Mouse (Mus musculus) testis, postnatal 10 days (tissue): ENCODE measurements around the gene Med13l.
A peak's percentile ranks its signal among the peaks of the same experiment; 100 is the strongest.

ENCODE experiments used
- DNase-seq: peaks from one replicate; pipeline ENCODE4 v3.0.0; 2021; ENCODE audit warnings: low spot score

The Med13l gene

DNA sequence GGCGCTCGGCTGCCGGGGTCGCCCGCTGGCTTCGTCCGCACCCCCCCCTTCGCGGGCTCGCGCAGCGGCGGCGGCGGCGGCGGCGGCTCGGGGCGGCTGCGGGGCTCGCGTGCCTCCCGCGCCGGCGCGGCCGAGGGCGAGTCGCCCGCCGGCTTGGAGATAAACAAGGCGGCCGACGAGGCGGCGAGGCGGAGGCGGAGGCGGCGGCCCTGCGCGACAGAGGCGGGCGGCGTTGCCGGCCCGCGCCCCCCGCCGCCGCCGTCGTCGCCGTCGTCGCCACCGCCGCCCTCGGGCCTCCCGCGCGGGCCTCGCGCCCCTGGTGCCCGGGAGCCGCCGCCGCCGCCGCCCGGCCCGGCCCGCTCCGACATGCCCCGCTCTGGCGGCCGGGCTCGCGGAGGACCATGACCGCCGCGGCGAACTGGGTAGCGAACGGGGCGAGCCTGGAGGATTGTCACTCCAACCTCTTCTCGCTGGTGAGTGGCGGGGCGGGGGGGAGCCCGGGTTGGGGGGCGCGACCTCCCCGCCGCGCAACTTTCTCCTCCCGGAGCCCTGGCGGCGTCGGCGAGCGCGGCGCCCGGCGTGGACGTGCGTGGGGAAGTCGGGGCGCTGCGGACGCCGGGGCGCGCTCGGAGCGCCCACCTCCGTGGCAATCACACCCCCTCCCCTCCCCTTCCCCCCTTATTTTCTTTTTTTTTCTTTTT is at the start of gene Med13l:
Gene Med13l (plus strand): TSS at position 295 of the 701 bp plus-strand sequence.
- DNase-seq, result peak; percentile 83

DNA sequence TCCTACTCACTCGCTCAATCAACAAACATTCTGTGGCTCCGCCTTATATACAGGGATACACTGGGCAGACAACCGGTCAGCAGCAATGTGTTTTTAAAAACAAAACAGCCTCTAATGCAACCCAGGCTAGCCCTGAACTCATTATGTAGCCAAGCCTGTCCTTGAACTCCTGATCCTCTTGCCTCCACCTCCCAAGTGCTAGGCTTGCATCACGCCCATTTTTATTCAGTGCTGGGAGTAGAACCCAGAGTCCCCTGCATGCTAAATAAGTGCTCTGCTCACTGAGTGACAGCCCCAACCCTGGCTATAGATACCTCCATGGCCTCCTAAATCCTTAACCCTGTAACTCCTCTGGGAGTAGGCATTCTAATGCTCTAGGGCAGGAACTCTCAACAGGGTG is 49.5 kb upstream of the Med13l start:
- no peak for DNase-seq

DNA sequence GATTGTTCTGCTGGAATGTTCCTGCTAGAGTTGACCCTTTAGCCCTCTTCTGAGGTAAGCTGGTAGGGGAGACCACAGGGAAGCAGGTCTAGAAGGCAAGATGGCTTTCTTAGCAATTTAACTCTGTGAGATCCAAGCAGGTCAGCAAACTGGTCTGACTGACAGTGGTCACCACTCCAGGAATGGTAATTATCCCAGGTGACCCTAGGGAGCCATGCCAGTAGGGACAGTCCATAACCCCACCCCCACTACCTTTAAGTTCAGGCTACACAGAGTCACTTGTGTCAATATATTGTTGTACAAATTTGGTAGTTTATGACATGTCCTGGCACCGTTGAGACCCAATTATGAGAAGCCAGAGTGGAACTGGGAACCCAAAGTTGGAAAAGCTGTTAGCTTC is 47.5 kb upstream of the Med13l start:
- DNase-seq, result no peak

DNA sequence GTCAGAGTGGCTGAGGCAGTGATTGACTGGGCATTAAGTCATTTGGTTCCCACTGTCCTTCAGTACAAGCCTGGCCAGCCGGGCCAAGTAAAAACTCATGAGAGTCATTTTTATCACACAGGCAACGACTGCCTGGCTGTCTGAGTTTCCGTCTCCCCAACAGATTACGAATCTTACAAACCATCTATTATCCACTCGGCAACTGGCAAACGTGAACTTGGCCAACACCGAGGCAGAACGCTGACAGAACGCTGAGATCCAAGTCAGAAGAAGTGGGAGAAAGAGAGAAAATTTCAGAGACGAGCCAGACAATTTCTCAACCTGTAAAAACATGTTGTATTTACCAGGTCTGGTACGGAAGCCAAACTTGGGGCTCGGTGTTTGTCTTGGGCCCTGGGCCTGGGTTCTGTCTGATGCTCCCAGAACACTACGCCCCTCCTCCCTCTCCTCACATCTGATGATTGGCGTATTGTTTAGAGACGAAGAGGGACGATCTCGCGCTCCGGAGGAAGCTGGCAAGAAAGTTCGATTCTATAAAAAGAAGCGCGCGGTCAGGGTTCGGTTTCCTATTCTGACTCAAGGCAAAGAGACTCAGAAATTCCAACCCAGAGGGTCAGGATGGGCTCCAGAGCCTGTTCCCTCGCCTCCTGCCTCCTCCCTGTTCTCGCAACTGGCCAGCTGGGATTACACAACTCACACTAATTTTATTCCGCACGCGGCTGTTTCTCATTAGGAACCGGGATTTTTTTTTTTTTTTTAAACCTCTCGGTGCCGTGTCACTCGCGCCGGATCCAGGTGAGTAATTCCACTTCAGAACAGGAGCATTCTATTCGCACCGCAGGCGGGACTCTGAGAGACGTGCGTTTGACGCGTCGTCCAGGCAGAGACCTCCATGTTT is 46.6 kb upstream of the Med13l start:
- DNase-seq, result peak; percentile 55

DNA sequence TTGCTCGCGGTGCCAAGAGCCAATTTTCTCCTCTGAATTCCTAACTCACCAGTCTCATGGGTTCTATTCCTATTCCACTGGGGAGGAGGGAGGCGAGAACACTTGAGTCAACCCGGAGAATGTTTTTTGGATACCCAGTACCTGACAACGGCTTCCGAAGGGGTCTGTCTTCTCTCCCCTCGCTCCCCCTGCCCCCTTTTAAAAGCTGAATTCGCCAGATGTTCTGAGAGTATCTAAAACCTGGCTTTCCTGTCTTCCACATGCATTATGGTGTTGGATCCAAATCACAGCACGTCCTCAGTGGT is 46.0 kb upstream of the Med13l start:
- DNase-seq, result no peak

DNA sequence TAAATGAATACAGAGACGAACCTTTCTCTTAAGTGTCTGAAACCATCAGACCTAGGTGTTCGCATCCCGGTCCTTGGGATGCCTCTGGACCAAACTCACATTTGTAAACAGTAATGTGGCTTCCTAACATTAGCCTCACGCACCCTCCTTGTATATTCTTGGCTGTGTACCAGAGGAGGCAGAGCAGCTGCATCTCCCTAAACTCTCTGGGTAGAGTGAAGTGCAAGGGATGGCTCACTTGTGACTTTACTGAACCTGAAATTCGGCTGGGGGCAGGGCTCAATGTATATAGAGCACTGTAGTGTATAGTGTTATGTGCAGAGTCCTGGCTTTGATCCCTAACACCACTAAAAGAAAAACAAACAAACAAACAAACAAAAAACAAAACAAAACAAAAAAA is 45.6 kb upstream of the Med13l start:
- DNase-seq, result no peak

DNA sequence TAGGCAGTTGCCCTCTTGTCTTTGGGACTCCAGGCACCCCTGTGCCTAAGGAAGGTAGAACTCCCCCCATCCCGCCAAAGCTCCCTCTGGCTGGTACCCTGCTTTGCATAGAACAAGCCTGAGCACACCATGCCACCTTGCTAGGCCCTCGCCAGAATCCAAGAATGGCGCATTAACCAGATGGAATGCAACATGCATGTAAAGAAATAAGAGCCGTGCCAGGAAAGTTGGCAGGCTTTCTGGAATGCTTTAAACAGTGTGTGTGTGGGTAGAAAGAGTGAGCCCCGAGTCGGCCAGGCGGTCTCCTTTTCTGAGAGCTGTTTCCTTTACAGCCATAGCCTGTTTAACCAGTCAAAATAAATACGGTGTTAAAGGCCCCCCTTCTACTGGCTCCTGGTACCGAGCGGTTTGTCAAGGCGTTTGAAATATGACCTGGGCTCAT is 45.2 kb upstream of the Med13l start:
- DNase-seq, result no peak

DNA sequence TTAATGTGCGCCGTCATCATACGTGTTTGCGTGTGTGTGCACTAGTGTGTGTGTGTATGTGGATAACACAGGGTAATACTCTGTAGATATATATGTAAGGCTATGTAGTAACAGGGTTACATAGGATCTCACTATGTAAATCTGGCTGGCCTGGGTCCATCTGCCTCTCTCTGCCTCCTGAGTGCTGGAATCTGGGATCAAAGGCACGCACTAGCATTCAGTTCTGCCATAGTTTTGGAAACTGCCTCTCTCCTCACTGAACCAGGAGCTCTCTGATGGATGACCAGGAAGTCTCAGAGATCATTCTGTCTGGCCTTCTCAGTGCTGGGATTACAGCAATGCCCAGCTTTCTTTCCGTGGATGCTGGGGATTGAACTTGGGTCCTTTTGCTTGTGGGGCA is 44.4 kb upstream of the Med13l start:
- DNase-seq, result no peak

DNA sequence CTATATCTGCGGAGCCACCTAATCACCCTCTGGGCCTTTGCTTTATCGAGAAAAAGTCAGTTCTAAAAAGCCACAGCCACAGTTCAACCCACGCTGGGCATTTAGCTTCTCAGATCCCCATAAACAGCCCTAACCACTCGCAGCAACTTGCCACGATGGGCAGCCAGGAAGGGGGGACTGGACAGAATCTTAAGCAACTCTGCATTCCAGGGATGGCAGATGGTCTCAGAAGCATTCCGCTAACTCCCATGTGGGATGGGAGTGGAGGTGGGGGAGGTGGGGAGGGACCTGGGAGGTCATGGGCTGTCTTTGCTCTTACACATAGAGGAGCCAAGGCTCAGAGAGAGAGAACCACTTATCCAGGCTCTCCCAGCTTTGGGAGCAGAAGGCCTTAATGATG is 44.0 kb upstream of the Med13l start:
- no peak for DNase-seq

DNA sequence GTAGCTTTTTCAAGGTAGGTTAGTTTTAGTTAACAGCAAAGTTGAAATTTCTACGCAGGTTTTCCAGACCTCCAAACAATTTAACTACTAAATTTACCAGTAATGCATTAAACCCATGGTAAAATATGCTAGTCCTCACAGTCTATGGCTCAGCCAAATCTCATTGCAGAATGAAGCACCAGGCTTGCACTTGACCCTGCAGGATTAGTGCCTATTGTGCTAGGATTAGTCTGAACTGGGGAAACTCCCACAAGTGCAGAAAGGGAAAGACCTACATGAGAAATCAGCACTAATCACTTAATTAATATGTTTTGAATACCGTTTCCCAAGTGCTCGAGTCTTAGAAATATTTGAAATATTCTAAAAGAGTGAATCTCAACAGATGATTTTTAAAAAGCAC is 40.0 kb upstream of the Med13l start:
- no peak for DNase-seq

DNA sequence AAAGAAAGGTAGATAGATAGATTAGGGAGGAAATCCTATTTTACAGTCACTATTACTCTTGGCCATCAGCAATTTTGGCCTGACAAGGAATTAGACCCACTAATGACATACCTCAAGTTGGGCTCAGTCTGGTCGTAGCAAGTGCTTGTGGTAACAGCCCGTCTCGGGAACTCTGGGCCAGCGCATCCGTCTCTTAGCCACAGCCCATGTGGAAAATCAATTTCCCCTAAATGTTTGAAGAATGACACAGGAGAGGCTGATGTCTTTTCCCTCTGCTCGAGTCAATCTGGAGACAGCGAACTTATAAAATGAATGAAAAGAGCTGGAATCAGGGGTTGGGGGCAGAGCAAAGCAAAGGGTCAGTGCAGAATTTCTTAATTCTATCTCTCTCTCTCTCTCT is 36.1 kb upstream of the Med13l start:
- no peak for DNase-seq

DNA sequence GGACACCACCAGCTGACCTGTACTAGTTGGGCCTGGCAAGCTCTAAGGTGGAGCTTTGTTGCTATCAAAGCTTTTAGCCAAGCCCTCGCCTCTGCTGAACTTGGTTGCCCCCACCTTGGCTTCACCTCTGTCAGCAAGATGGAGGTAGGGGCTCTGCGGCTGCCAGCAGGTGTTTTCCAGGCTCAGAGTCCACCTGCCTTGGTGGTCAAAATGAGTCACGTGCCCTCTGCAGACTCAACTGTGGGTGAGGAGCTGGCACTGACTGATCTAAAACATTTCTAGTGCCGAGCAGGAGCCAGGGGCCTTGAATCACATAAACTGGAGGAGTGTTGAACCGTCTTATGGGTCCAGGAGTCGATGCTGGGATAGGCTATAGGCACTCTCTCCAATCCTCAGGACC is 34.8 kb upstream of the Med13l start:
- no peak for DNase-seq

DNA sequence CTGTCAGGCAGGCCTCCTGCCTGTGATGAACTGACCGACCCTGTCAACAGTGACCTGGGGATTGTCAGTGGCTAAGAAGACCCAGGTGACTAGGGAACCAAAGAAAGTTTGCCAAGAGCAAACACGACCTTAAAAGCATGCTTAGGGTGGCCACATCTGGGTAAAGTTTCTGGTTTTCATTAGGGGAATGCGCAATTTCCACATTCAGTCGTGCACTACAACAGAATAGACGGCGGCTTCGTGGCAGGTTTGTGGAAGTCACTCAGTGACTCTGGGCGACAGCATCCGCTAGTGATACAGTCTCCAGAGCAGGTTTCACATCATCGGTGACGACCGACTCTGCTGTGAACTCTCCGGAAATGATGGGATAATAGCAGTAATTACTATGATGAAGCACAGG is 34.0 kb upstream of the Med13l start:
- no peak for DNase-seq

DNA sequence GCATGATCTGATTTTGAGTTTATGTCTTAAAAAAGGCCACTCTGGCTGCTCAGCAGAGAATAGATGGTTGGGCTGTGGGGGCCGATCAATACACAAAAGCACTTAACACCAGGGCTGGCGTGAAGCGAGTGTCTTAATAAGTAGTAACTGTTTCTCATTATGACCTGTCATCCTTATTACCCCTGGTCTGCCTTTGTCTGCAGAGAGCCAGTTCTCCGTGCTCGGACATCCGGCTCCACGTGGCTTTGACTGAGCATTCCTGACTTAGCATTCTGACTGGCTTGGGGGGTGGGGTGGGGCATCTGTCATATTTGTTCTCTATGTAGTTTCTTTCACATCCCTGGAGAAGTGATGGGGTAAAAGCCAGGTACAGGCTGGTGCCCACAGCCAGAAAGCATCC is 31.2 kb upstream of the Med13l start:
- no peak for DNase-seq

DNA sequence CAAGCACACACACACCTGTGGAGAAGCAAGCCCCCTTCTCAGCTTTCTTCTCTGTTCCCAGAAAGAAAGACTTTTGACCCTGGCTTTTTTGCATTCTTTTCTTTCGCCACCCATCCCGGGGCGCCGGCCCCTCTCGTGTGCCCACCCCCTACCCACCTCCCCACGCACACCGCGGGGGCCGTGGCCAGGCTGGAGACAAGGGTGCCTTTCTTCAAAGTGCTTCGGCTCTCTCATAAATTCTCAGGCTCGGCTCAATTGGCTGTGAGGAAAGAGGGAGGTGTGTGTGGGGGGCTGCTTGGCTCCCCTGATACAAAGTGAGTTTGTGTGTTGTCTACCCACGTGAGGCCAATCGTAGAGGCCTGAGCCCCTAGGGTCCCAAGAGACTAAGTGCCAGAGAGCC is 28.4 kb upstream of the Med13l start:
- DNase-seq, result no peak

DNA sequence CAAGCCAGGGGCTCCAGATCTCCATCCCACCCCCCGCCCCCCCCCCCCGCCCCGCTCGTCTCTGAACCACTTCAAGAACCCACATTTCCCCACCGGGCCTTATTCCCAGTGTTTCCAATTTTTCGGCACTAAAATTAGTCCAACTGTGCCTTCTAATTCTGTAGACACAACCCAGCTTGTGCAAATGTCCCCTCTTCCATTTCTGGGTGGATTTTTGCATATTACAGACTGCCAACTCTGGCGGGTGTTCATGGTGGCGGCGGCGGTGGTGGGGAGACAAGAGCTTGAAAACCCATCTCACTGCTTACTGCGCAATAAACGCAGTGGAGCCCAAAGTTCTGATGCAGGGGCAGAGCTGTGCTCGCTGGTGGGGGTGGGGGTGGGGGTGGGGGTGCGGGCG is 27.8 kb upstream of the Med13l start:
- DNase-seq, result no peak

DNA sequence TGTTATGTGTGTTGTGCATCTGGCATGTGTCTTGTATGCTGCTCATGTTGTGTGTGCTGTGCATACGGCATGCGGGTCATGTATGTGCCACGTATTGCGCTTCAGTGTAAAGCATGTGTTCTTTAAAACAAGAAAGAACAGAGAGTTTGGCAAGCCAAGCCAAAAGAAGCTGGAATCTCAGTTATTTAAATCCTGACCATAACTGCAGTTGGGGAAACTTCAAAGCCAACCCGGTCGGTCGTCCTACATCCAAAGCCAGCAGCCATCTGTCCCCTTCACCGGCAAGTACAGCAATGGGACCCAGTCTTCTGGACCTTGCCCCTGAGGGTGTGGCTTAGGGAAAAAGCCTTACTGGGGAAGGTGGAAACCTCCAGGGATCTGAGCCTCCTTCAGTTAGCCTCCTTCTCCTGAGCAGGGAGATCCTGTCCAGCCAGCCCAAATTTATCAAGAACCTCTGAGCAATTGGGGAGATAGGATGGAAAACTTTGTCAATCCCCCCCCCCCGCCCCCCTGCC is 26.0 kb upstream of the Med13l start:
- no peak for DNase-seq

DNA sequence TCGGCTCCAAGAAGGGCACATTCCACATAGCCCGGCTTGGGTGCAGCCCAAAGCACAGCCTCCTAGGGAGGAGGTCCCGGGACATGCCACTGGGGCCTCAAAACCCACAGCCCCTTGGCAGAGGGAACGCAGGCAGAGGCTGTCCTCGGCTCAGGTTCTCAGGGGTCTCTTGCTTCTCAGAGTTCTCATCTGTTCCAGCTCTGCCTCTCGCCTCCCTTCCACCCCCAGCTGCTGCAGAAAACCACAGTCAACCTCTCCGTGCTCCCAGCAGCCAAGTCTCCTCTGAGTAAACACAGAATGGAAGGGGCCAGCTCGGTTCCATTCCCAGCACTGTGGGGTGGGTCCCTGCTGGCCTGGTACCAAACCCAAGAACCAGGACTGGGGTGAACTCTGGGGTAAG is 25.3 kb upstream of the Med13l start:
- no peak for DNase-seq

DNA sequence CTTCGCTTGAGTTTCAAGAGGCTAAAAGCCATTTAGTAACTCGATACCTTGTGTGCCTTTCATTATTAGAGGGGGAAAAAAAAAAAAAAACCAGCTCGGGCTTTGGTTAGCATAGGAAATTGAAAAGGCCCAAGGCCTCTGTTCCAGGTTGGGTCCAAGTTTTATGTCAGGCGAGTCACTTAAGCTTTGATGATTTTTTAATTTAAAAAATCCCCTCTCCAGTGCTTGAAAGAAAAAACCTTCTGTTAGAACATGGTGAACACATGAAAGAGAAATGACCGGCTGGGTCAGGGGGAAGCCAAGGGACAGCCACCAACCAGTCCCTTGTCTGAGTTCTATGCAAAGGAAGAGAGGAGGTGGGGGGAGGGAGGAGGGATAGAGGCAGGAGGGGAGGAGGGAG is 22.0 kb upstream of the Med13l start:
- DNase-seq, result no peak

DNA sequence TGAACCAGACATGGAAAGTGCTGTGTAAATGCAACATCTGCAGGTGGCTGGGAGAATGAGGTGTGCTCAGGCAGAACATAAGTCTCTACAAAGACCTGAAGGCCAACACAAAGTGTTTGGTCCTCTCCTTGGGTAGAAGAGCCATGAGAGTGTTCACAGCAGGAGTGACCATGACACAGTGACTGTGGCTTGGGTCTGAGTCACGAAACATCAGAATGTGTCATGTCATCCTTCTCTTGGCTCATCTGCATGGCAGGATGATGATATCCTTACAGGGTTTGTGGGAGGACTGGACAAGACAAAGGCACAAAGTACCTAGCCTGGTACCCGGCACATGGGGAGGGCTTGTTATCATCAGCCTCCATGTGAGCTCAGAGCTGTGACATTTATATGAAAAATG is 16.7 kb upstream of the Med13l start:
- no peak for DNase-seq

DNA sequence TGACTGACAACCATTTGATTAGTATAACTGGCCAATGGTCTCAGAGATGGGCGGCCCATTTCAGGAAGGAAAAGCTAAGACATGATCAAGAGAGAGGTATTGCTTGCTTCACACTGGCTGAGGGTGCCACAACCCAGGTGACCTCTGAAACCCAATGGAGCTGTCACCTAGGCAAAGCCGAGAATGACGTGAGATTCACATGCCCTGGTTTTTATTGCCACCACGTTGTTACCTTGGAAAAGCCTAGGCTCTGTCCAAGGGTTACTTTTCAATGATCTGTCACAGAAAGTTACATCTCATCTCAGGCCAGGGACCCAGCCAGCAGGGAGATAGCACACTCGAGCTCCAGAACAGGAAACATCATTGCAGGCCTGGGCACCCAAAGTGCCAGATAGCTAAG is 10.0 kb upstream of the Med13l start:
- DNase-seq, result no peak

DNA sequence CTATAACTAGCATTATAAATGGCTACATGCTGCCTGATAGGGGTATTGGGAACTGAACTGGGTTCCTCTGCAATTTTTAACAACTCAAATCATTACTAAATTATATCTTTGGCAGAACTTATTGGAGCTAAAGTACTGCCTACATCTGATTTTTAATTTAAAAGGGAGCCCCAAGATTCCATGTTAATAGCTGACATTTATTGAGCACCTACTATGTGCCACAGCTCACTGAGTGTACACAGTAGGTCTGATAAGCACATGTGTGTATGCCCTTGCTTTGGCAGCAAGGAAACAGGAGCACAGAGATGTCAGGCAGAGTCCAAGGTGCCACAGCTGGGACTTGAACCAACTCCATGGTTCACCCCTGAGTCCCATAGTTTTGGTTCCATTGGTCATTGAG is 7.2 kb upstream of the Med13l start:
- no peak for DNase-seq

DNA sequence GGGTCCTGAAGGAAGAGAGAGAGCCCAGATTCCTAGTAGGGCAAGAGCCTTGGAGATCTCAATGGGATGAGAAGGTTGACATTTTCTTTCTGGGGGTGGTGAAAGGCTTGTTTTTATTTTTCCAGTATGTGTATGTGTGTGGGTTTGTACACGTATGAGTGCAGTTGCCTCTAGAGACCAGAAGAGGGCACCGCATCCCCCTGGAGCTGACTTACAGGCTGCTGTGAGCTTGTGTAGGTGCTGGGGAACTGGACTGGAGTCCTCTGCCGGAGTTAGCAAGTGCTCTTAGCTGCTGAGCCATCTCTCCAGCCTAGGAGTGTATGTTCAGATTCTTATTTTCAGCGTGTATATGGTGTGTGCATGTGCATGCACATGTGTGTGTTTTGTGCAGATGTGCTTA is 5.2 kb upstream of the Med13l start:
- no peak for DNase-seq
